Mouse (Mus musculus): ENCODE results near the gene Zfp286. TPM values are rescaled to one million over a fixed set of nuclear protein-coding genes. Genes with fewer than 3 reads are reported as not detected.

Zfp286 gene
- polyA plus RNA-seq, 1 experiment from 2014 or later, result 28.4 TPM

- 78% methylated on average over 10 of the region's 10 CpGs for WGBS
- ATAC-seq (ENCODE audit: low FRiP score), result no peak
Observed at GRCm38 (mm10) chr11:62742261-62742957, 46.9 kb downstream of the Zfp286 start.

DNA sequence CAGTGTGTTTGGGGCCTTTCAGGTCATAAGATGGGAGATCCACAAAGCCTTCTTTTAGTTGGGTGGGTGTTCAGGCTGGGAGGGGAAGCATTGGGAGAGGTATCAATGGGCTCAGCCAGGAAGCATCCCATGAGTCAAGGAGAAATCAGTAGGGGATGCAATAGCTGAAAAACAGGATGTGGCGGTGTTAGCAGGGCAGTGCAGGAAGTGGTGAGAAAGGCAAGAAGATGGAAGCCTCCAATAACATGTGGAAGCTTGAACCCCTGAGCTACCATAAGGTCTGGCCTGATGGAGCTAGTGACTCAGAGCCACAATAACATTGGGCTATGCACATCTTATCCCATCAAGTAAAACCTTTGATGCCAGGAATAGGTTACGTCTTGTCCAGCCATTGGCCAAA lies 48.1 kb downstream of the Zfp286 start:
- Histone ChIP-seq H3K9ac (ENCODE audit: low read length) (no peak overlapping the region), H3K36me3 (ENCODE audit: control insufficient read depth, insufficient read depth, low read length) (no peaks in the 10 kb centered on the region), H3K4me2 (no peak overlapping the region), H3K27ac (ENCODE audit: low read depth, low read length) (no peak overlapping the region), H3K9me3 (ENCODE audit: control insufficient read depth, low read length) (no peaks in the 10 kb centered on the region), H3K27me3 (ENCODE audit: control insufficient read depth, insufficient read depth, low read length) (no peaks in the 10 kb centered on the region), H3K4me1 (ENCODE audit: control insufficient read depth, insufficient read depth, low read length) (no peaks in the 10 kb centered on the region), H3K4me3 (ENCODE audit: low read depth, low read length) (no peak overlapping the region)
- no peak for ATAC-seq (ENCODE audit: low FRiP score)
- WGBS, result 96% methylated on average over 2 of the region's 2 CpGs
- no peak for DNase-seq (ENCODE audit: low spot score, missing footprints)

More at GRCm38 (mm10) chr11:62742261-62742957, 46.9 kb downstream of the Zfp286 start:
- Histone ChIP-seq H3K4me1 (ENCODE audit: control insufficient read depth, insufficient read depth, low read length) (no peaks in the 10 kb centered on the region), H3K9me3 (ENCODE audit: control insufficient read depth, low read length) (no peaks in the 10 kb centered on the region), H3K4me3 (ENCODE audit: low read depth, low read length) (no peak overlapping the region), H3K27ac (ENCODE audit: low read depth, low read length) (no peak overlapping the region), H3K4me2 (no peak overlapping the region), H3K9ac (ENCODE audit: low read length) (no peak overlapping the region), H3K36me3 (ENCODE audit: control insufficient read depth, insufficient read depth, low read length) (no peaks in the 10 kb centered on the region), H3K27me3 (ENCODE audit: control insufficient read depth, insufficient read depth, low read length) (no peaks in the 10 kb centered on the region)
- no peak for DNase-seq (ENCODE audit: low spot score, missing footprints)

DNA sequence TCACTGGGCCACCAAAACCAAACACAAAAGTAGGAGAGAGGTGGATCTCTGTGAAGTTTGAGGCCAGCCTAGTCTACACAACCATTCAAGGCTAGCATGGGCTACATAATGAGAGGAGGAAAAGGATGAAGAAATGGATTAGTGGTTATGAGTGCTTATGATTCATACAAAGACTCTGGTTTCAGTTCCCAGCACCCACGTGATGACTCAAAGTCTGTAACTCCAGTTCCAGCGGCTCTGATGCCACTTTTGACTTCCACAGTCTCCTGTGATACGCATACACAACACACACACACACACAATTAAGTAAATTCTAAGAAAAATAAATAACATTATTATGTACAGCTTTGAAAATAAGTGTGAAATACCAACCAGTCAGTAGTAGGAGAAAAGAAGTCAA lies 56.6 kb downstream of the Zfp286 start:
- peaks cover 10% of the 10 kb centered on the region for H3K4me1 ChIP-seq (ENCODE audit: control insufficient read depth, insufficient read depth, low read length)
- 90% methylated on average over 3 of the region's 3 CpGs for WGBS
- no peak for ATAC-seq (ENCODE audit: low FRiP score)
- H3K4me2 ChIP-seq, result no peak overlapping the region
- no peak overlapping the region for H3K9ac ChIP-seq (ENCODE audit: low read length)
- H3K27me3 ChIP-seq (ENCODE audit: control insufficient read depth, insufficient read depth, low read length), result no peaks in the 10 kb centered on the region
- no peak for DNase-seq (ENCODE audit: low spot score, missing footprints)
- no peaks in the 10 kb centered on the region for H3K9me3 ChIP-seq (ENCODE audit: control insufficient read depth, low read length)
- H3K36me3 ChIP-seq (ENCODE audit: control insufficient read depth, insufficient read depth, low read length), result peaks cover 5% of the 10 kb centered on the region; the same call in 1 of the 2 replicates
- H3K4me3 ChIP-seq (ENCODE audit: low read depth, low read length), result no peak overlapping the region
- no peak overlapping the region for H3K27ac ChIP-seq (ENCODE audit: low read depth, low read length)

- no peaks in the 10 kb centered on the region for H3K27me3 ChIP-seq (ENCODE audit: control insufficient read depth, insufficient read depth, low read length)
- H3K4me1 ChIP-seq (ENCODE audit: control insufficient read depth, insufficient read depth, low read length), result peaks cover 10% of the 10 kb centered on the region
- WGBS, result 9% methylated on average over 5 of the region's 5 CpGs
- H3K36me3 ChIP-seq (ENCODE audit: control insufficient read depth, insufficient read depth, low read length), result peaks cover 5% of the 10 kb centered on the region; the same call in 1 of the 2 replicates
- H3K27ac ChIP-seq (ENCODE audit: low read depth, low read length), result no peak overlapping the region; the same call in 1 of the 2 replicates
- H3K4me2 ChIP-seq, result peak overlapping the region; percentile 72
- no peaks in the 10 kb centered on the region for H3K9me3 ChIP-seq (ENCODE audit: control insufficient read depth, low read length)
- H3K4me3 ChIP-seq (ENCODE audit: low read depth, low read length), result peak overlapping the region; percentile 76
- ATAC-seq (ENCODE audit: low FRiP score), result no peak
- DNase-seq (ENCODE audit: low spot score, missing footprints), result no peak
- peak overlapping the region; percentile 88 for H3K9ac ChIP-seq (ENCODE audit: low read length)
Observed at GRCm38 (mm10) chr11:62732022-62732387, 57.3 kb downstream of the Zfp286 start.

DNA sequence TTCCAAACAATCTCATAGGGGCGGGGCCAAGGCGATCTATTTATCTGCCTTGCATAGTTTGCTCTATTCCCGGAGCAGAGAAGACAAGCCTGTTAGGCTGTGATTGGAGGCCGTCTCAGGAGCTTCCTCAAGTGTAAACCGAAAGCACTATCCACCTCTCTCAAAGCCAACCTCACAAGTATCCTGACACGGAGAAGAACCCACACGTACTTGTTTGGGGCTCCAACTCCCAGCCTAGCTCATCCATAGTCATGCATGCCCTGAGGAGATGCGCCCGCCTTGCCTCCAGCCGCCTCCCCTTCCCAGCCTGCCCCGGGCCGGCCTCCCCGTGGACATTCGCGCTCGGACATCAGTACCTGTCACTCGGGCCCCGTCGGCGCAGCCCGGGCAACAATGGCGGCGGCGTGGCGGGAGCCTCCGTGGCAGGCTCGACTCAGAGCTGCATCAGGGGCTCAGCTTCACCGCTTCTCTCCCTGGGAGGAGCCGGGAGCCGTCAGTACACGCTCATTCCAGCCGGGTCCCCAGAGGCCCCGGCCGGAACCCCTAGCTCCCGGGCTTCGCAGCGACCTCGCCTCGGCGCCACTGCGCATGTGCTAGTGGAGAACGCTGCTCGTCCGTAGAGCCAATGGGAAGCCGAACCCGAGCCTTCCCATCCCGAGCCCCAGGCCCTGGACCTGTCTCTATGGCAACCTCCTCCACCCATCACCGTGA lies 57.8 kb downstream of the Zfp286 start, which contains the start of gene Zfp287:
Gene Zfp287, minus strand, starts transcription at position 595 of the 711 bp plus-strand sequence.
- Histone ChIP-seq H3K36me3 (ENCODE audit: control insufficient read depth, insufficient read depth, low read length) (peaks cover 5% of the 10 kb centered on the region; the same call in 1 of the 2 replicates), H3K27ac (ENCODE audit: low read depth, low read length) (peak within 1 kb of the TSS; percentile 89), H3K9ac (ENCODE audit: low read length) (peak within 1 kb of the TSS; percentile 88), H3K4me3 (ENCODE audit: low read depth, low read length) (peak within 1 kb of the TSS; percentile 76), H3K27me3 (ENCODE audit: control insufficient read depth, insufficient read depth, low read length) (no peaks in the 10 kb centered on the region), H3K9me3 (ENCODE audit: control insufficient read depth, low read length) (no peaks in the 10 kb centered on the region), H3K4me1 (ENCODE audit: control insufficient read depth, insufficient read depth, low read length) (peaks cover 10% of the 10 kb centered on the region), H3K4me2 (peak within 1 kb of the TSS; percentile 72)
- WGBS, result under 1% methylated on average over 48 of the region's 48 CpGs
- DNase-seq (ENCODE audit: low spot score, missing footprints), result peak; percentile 99
- peak; percentile 99 for ATAC-seq (ENCODE audit: low FRiP score)

DNA sequence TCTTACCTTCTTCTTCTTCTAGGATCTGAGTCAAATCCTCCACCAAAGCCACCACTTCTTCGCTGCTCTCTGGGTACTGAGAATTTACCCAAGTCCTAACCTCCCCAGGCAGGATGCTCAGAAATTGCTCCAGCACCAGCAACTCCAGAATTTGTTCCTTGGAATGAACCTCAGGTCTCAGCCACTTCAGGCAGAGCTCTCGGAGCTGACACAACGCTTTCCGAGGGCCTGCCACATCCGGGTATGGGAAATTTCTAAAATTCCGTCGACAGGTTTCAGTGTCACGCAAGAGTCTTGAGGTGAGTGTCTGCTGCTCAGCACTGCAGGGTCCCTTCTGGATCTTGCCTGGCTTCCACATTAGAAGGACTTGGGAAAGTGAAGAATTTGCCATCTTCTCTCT lies 61.0 kb downstream of the Zfp286 start:
- Histone ChIP-seq H3K36me3 (ENCODE audit: control insufficient read depth, insufficient read depth, low read length) (peaks cover 14% of the 10 kb centered on the region), H3K27ac (ENCODE audit: low read depth, low read length) (no peak overlapping the region), H3K9me3 (ENCODE audit: control insufficient read depth, low read length) (no peaks in the 10 kb centered on the region), H3K27me3 (ENCODE audit: control insufficient read depth, insufficient read depth, low read length) (no peaks in the 10 kb centered on the region), H3K4me2 (no peak overlapping the region), H3K9ac (ENCODE audit: low read length) (no peak overlapping the region), H3K4me1 (ENCODE audit: control insufficient read depth, insufficient read depth, low read length) (peaks cover 10% of the 10 kb centered on the region), H3K4me3 (ENCODE audit: low read depth, low read length) (no peak overlapping the region)
- DNase-seq (ENCODE audit: low spot score, missing footprints), result no peak
- no peak for ATAC-seq (ENCODE audit: low FRiP score)
- WGBS, result 91% methylated on average over 8 of the region's 8 CpGs

DNA sequence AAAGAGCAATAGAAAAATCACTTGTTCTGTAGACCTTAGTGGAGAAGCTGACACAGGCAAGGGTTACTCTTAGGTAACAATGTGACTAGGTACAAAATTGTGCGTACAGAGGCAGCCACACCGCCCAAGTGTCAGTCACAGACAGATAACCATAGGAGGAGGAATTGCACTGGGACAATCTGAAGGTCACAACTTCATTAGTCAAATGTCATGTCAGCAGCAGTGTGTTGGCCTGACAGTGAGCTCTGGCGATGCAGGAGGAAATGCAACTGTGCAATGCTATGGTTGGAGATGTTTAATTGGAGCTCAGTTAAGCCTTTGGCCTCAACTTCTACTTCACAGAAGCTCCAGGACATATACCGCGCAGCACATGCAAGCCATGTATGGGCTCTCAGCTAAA lies 78.6 kb downstream of the Zfp286 start:
- 85% methylated on average over 5 of the region's 5 CpGs for WGBS
- ATAC-seq (ENCODE audit: low FRiP score) (no peak), DNase-seq (ENCODE audit: low spot score, missing footprints) (no peak)
- Histone ChIP-seq H3K4me2 (no peak overlapping the region), H3K27ac (ENCODE audit: low read depth, low read length) (no peak overlapping the region), H3K36me3 (ENCODE audit: control insufficient read depth, insufficient read depth, low read length) (peaks cover 15% of the 10 kb centered on the region; the same call in 1 of the 2 replicates), H3K4me1 (ENCODE audit: control insufficient read depth, insufficient read depth, low read length) (no peaks in the 10 kb centered on the region), H3K27me3 (ENCODE audit: control insufficient read depth, insufficient read depth, low read length) (no peaks in the 10 kb centered on the region), H3K9ac (ENCODE audit: low read length) (no peak overlapping the region), H3K9me3 (ENCODE audit: control insufficient read depth, low read length) (no peaks in the 10 kb centered on the region), H3K4me3 (ENCODE audit: low read depth, low read length) (no peak overlapping the region)

GRCm38 (mm10) chr11:62708252-62708651 lies 81.0 kb downstream of the Zfp286 start:
- ATAC-seq (ENCODE audit: low FRiP score) (no peak), DNase-seq (ENCODE audit: low spot score, missing footprints) (no peak)
- H3K27ac ChIP-seq (ENCODE audit: low read depth, low read length), result no peak overlapping the region
- no peaks in the 10 kb centered on the region for H3K4me1 ChIP-seq (ENCODE audit: control insufficient read depth, insufficient read depth, low read length)
- H3K9ac ChIP-seq (ENCODE audit: low read length), result no peak overlapping the region
- no peak overlapping the region for H3K4me3 ChIP-seq (ENCODE audit: low read depth, low read length)
- no peaks in the 10 kb centered on the region for H3K27me3 ChIP-seq (ENCODE audit: control insufficient read depth, insufficient read depth, low read length)
- WGBS, result 83% methylated on average over 7 of the region's 7 CpGs
- peaks cover 5% of the 10 kb centered on the region; the same call in 1 of the 2 replicates for H3K36me3 ChIP-seq (ENCODE audit: control insufficient read depth, insufficient read depth, low read length)
- no peak overlapping the region for H3K4me2 ChIP-seq
- no peaks in the 10 kb centered on the region for H3K9me3 ChIP-seq (ENCODE audit: control insufficient read depth, low read length)

DNA sequence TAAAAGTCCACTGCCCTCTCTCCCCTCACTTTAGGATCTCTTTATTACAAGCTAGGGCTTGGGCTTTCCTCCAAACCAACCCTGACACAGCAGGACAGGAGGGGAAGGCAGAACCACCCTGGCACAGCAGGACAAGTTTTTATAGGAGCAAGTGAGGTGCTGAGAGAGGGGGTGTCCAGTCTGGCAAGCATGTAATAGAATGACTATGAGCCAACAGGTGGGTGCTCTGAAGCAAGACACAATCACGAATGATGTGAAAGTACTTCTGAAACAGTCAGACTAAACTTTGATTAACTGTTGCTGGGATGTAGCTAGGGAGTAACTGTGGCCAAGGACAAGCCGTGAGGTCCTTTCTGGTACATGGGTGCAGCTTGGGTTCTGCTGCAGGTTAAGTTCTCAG lies 83.1 kb downstream of the Zfp286 start:
- Histone ChIP-seq H3K9me3 (ENCODE audit: control insufficient read depth, low read length) (no peaks in the 10 kb centered on the region), H3K9ac (ENCODE audit: low read length) (no peak overlapping the region), H3K4me1 (ENCODE audit: control insufficient read depth, insufficient read depth, low read length) (no peaks in the 10 kb centered on the region), H3K4me3 (ENCODE audit: low read depth, low read length) (no peak overlapping the region), H3K27ac (ENCODE audit: low read depth, low read length) (no peak overlapping the region), H3K27me3 (ENCODE audit: control insufficient read depth, insufficient read depth, low read length) (no peaks in the 10 kb centered on the region), H3K36me3 (ENCODE audit: control insufficient read depth, insufficient read depth, low read length) (no peaks in the 10 kb centered on the region), H3K4me2 (no peak overlapping the region)
- WGBS, result 89% methylated on average over 2 of the region's 2 CpGs
- no peak for DNase-seq (ENCODE audit: low spot score, missing footprints)
- ATAC-seq (ENCODE audit: low FRiP score), result no peak
